Mouse (Mus musculus): ENCODE measurements around the gene Trim40. TPM values are rescaled to one million over a fixed set of nuclear protein-coding genes. Genes with fewer than 3 reads are reported as not detected.

Trim40 gene
- total and polyA plus RNA-seq, 2 experiments from 2014 or later: not detected

DNA sequence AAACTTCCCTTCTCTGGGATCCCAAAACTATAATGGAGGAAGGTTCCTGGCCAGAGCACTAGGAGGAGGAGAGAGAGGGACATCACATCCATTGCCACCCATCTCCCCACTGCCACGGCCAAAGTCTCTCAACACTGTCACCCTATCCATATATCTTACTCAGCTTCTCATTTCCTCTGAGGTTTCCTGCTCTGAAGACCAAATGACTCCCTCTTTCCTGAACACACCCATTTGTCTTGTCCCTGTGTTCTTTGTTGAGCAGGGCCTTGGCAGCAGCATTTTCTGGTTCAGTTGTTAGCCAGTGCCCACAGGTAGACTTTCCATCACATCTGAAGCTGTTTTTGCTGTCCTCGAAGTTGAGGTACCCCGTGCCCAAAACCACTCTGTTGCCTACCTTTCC is 31.7 kb downstream of the Trim40 start:
- no peak overlapping the region for H3K9ac ChIP-seq (replicated peaks; ENCODE audit: low read length)
- no peaks in the 10 kb centered on the region for H3K27me3 ChIP-seq (ENCODE audit: insufficient read depth, low read length)
- H3K9me3 ChIP-seq (ENCODE audit: low read length): no peaks in the 10 kb centered on the region
- no peak overlapping the region for H3K27ac ChIP-seq
- no peak for ATAC-seq
- 97% methylated on average over 3 of the region's 3 CpGs for WGBS
- DNase-seq (ENCODE audit: low spot score): no peak
- no peak for TF ChIP-seq CTCF (IDR thresholded peaks at IDR 0.05; ENCODE audit: low read depth)
- peaks cover 61% of the 10 kb centered on the region for H3K36me3 ChIP-seq (ENCODE audit: insufficient read depth, low read length)
- H3K4me3 ChIP-seq (ENCODE audit: low read length): no peak overlapping the region
- no peaks in the 10 kb centered on the region for H3K4me1 ChIP-seq (ENCODE audit: insufficient read depth, low read length)
- H3K4me2 ChIP-seq (ENCODE audit: low read depth, low read length): no peak overlapping the region

DNA sequence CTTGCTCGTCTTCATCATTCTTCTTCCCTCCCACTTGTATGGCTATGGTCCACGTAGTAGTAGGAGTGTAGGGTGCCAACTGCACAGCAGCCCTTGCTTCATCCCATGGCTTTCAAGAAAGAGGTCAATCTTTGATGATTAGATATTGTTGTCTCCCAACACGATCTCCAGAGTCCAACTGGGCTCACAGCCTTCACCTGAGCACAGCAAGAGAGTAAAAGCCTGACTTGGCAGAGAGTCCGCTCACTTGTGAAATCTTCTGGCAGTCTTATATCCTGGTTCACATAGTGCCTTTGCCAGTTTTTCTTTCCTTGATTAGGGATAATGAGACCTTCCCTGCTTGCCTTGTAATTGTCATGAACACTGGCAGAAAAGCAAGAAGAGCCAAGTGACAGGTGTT is 33.7 kb downstream of the Trim40 start:
- Histone ChIP-seq H3K9me3 (ENCODE audit: low read length) (no peaks in the 10 kb centered on the region), H3K4me1 (ENCODE audit: insufficient read depth, low read length) (no peaks in the 10 kb centered on the region), H3K4me2 (ENCODE audit: low read depth, low read length) (no peak overlapping the region), H3K27ac (no peak overlapping the region), H3K36me3 (ENCODE audit: insufficient read depth, low read length) (peaks cover 77% of the 10 kb centered on the region), H3K27me3 (ENCODE audit: insufficient read depth, low read length) (no peaks in the 10 kb centered on the region), H3K9ac (replicated peaks; ENCODE audit: low read length) (no peak overlapping the region), H3K4me3 (ENCODE audit: low read length) (no peak overlapping the region)
- 91% methylated on average over 4 of the region's 4 CpGs for WGBS
- ATAC-seq (no peak), DNase-seq (ENCODE audit: low spot score) (no peak)
- TF ChIP-seq CTCF (IDR thresholded peaks at IDR 0.05; ENCODE audit: low read depth): no peak

DNA sequence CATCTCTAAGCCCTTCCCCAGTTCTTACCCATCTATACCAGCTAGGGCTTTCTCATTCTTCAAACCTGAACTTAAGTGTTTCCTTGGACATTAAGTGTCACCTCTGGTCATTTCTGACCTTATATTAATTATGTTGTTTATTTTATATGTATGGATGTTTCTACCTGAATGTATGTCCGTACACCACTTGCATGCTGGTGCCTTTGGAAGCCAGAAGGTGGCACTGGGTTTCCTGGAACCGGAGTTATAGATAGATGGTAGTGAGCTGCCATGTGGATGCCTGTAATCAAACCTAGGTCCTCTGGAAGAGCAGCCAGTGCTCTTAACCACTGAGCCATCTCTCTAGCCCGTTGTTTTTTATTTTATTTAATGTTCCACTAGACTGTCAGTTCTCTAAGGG is 34.4 kb downstream of the Trim40 start:
- Histone ChIP-seq H3K27ac (no peak overlapping the region), H3K4me3 (ENCODE audit: low read length) (no peak overlapping the region), H3K36me3 (ENCODE audit: insufficient read depth, low read length) (peaks cover 84% of the 10 kb centered on the region), H3K9ac (replicated peaks; ENCODE audit: low read length) (no peak overlapping the region), H3K9me3 (ENCODE audit: low read length) (no peaks in the 10 kb centered on the region), H3K4me1 (ENCODE audit: insufficient read depth, low read length) (no peaks in the 10 kb centered on the region), H3K4me2 (ENCODE audit: low read depth, low read length) (no peak overlapping the region), H3K27me3 (ENCODE audit: insufficient read depth, low read length) (no peaks in the 10 kb centered on the region)
- ATAC-seq: no peak
- TF ChIP-seq CTCF (IDR thresholded peaks at IDR 0.05; ENCODE audit: low read depth): no peak; the same call in 1 of the 2 replicates
- no peak for DNase-seq (ENCODE audit: low spot score)
- WGBS: 89% methylated on average over 3 of the region's 3 CpGs

GRCm38 (mm10) chr17:36851627-36852026 is 38.3 kb downstream of the Trim40 start:
- Histone ChIP-seq H3K9ac (replicated peaks; ENCODE audit: low read length) (no peak overlapping the region), H3K36me3 (ENCODE audit: insufficient read depth, low read length) (peaks cover 51% of the 10 kb centered on the region), H3K4me1 (ENCODE audit: insufficient read depth, low read length) (no peaks in the 10 kb centered on the region), H3K4me2 (ENCODE audit: low read depth, low read length) (no peak overlapping the region), H3K4me3 (ENCODE audit: low read length) (no peak overlapping the region), H3K27ac (no peak overlapping the region), H3K9me3 (ENCODE audit: low read length) (no peaks in the 10 kb centered on the region), H3K27me3 (ENCODE audit: insufficient read depth, low read length) (no peaks in the 10 kb centered on the region)
- DNase-seq (ENCODE audit: low spot score) (no peak), ATAC-seq (no peak)
- WGBS: 92% methylated on average over 5 of the region's 5 CpGs
- TF ChIP-seq CTCF (IDR thresholded peaks at IDR 0.05; ENCODE audit: low read depth): no peak

DNA sequence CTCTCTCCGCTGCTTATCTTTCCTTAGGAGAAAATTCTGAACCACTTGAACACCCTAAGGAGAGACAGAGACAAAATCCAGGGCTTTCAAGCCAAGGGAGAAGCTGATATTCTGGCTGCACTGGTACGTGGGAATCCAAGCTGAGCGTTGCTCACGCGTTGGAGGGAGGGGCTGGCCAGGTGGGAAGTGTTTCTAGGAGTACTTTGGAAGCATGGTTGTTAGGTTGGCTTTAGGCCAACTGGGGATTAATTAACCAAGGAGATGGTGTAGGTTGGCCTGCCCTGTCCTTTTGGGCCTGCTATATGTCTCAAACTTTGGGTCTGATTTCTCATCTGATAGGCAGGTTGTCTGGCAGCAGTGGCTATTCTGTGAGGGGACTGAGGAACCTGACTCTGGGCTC is 38.7 kb downstream of the Trim40 start:
- peaks cover 47% of the 10 kb centered on the region for H3K36me3 ChIP-seq (ENCODE audit: insufficient read depth, low read length)
- H3K27ac ChIP-seq: no peak overlapping the region
- H3K4me1 ChIP-seq (ENCODE audit: insufficient read depth, low read length): no peaks in the 10 kb centered on the region
- 92% methylated on average over 5 of the region's 5 CpGs for WGBS
- H3K9ac ChIP-seq (replicated peaks; ENCODE audit: low read length): no peak overlapping the region
- no peaks in the 10 kb centered on the region for H3K9me3 ChIP-seq (ENCODE audit: low read length)
- TF ChIP-seq CTCF (IDR thresholded peaks at IDR 0.05; ENCODE audit: low read depth): no peak
- H3K27me3 ChIP-seq (ENCODE audit: insufficient read depth, low read length): no peaks in the 10 kb centered on the region
- no peak for DNase-seq (ENCODE audit: low spot score)
- H3K4me2 ChIP-seq (ENCODE audit: low read depth, low read length): no peak overlapping the region
- H3K4me3 ChIP-seq (ENCODE audit: low read length): no peak overlapping the region
- ATAC-seq: no peak

GRCm38 (mm10) chr17:36849992-36850391 is 39.9 kb downstream of the Trim40 start:
- DNase-seq (ENCODE audit: low spot score): no peak
- no peak overlapping the region for H3K4me3 ChIP-seq (ENCODE audit: low read length)
- no peaks in the 10 kb centered on the region for H3K4me1 ChIP-seq (ENCODE audit: insufficient read depth, low read length)
- 84% methylated on average over 2 of the region's 2 CpGs for WGBS
- H3K36me3 ChIP-seq (ENCODE audit: insufficient read depth, low read length): peaks cover 38% of the 10 kb centered on the region
- TF ChIP-seq CTCF (IDR thresholded peaks at IDR 0.05; ENCODE audit: low read depth): no peak
- H3K27me3 ChIP-seq (ENCODE audit: insufficient read depth, low read length): no peaks in the 10 kb centered on the region
- H3K9me3 ChIP-seq (ENCODE audit: low read length): no peaks in the 10 kb centered on the region
- no peak for ATAC-seq
- H3K9ac ChIP-seq (replicated peaks; ENCODE audit: low read length): no peak overlapping the region
- no peak overlapping the region for H3K4me2 ChIP-seq (ENCODE audit: low read depth, low read length)
- H3K27ac ChIP-seq: no peak overlapping the region

GRCm38 (mm10) chr17:36848911-36849310 is 41.0 kb downstream of the Trim40 start:
- ATAC-seq (no peak), DNase-seq (ENCODE audit: low spot score) (no peak)
- H3K9me3 ChIP-seq (ENCODE audit: low read length): no peaks in the 10 kb centered on the region
- 67% methylated on average over 5 of the region's 5 CpGs for WGBS
- no peak overlapping the region for H3K9ac ChIP-seq (replicated peaks; ENCODE audit: low read length)
- H3K4me2 ChIP-seq (ENCODE audit: low read depth, low read length): no peak overlapping the region
- H3K36me3 ChIP-seq (ENCODE audit: insufficient read depth, low read length): peaks cover 30% of the 10 kb centered on the region
- H3K4me3 ChIP-seq (ENCODE audit: low read length): no peak overlapping the region
- no peaks in the 10 kb centered on the region for H3K4me1 ChIP-seq (ENCODE audit: insufficient read depth, low read length)
- H3K27ac ChIP-seq: no peak overlapping the region
- TF ChIP-seq CTCF (IDR thresholded peaks at IDR 0.05; ENCODE audit: low read depth): no peak
- no peaks in the 10 kb centered on the region for H3K27me3 ChIP-seq (ENCODE audit: insufficient read depth, low read length)

Measured in hindbrain, postnatal 0 days (tissue).